Mouse (Mus musculus): ENCODE measurements around the gene Gm42906.

The Gm42906 gene

DNA sequence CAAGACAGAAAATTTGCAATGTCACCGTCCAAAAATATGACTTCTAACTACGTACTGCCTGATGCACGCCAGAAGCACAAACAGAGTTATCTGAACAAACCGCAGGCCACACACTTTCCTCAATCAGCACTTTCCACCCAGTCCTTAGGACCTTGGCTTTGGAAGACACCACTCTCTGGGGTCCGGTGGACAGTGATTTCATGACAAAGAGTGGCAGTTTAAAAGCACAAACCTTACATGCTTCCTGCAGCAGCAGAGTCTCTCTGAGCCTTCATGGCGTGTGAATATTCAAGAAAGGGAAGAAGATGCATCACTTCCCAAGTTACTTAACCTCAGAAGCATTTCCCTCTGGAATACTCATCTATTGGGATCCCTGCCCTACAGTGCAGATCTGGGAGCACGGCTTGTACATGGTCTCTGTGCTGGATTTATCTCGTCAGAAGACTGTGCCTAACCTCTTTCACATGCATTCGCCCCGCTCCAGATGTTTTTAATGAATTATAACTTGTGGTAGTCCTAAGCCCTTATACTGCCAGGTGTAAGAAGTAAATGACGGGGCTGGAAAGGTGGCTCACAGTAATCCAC lies 244.2 kb downstream of the Gm42906 start:
- no peak for DNase-seq

DNA sequence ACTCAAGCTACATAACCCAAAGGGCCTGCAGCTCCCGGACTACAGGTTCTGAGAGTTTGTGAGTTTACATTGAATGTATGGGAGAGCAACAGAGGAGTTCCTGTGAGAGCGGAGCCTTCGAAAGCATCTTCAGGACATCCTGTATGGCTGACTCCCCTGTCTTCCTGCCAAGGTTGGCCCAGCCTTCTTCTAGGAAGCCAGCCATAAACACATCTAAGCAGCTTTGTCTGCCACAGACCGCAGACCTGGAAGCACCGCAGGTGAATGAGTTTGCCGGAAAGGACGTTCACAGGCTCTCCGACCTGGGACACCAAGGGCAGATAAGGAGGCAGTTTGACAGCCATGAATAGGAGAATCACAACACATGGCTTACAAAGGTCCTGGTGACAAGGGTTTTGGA lies 246.7 kb downstream of the Gm42906 start:
- no peak for DNase-seq

DNA sequence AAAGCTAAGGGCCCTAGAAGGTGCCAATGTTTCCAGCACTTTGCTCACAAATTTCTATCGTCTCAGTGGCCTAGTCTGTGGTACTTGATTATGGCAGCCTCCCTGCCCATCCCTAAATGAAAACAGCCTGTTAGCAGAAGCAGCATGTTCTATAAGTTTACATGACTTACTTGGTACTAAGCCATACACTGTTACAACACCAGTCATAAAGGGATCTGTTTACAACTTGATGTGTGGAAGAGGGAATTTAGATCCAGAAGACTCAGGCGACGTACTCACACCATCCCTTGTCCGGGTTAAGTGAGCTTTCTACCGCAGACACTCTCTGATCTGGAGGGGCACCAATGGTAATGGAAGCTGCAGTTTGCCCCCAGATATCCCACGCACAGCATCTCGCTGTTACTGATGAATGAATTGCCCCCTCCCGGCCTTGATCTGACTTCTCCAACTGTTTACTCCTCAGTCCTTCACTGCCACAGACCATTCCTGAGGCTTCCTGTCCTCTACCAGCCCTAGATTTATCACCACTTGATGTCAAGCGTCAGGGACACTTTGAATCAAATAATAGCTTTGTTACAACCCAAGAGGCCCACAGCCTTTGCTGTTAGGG lies 247.7 kb downstream of the Gm42906 start:
- DNase-seq, result no peak

DNA sequence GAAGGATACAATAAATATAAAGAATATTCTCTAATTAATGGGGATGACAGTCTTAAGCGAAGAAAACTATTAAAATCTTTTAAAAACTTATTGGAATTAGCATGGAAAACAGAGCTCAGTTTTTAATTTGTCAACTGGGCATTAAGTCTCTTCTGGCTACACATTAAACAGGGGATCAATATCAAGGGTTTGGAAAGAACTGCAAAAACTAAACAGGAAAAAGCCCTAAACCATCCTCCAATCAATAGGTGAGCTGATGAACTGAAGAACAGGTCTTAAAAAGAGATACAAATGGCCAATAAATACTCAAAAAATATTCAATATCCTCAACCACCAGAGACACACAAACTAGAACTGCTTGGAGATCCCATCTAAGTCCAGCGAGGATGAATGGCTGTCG lies 250.8 kb downstream of the Gm42906 start:
- DNase-seq, result no peak

DNA sequence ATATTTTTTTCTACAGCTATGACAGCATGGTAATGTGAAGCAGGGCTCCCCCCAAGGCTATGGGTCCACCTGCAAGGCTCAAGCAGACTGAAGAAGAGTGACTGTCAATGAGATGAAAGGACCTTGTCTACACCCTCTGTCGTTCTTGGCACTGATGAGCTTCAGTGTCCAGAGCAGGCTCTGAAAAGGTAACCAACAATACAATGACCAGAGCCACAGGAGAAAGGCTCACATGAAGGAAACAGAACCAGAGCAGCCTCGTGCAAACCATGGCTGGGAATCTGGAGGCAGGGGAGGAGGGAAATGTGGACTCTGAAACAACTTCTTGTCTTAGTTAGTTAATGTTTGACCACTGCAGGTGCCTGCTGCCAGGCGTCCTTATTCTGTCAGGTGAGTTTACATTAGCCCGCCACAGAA lies 252.1 kb downstream of the Gm42906 start:
- DNase-seq, result no peak

DNA sequence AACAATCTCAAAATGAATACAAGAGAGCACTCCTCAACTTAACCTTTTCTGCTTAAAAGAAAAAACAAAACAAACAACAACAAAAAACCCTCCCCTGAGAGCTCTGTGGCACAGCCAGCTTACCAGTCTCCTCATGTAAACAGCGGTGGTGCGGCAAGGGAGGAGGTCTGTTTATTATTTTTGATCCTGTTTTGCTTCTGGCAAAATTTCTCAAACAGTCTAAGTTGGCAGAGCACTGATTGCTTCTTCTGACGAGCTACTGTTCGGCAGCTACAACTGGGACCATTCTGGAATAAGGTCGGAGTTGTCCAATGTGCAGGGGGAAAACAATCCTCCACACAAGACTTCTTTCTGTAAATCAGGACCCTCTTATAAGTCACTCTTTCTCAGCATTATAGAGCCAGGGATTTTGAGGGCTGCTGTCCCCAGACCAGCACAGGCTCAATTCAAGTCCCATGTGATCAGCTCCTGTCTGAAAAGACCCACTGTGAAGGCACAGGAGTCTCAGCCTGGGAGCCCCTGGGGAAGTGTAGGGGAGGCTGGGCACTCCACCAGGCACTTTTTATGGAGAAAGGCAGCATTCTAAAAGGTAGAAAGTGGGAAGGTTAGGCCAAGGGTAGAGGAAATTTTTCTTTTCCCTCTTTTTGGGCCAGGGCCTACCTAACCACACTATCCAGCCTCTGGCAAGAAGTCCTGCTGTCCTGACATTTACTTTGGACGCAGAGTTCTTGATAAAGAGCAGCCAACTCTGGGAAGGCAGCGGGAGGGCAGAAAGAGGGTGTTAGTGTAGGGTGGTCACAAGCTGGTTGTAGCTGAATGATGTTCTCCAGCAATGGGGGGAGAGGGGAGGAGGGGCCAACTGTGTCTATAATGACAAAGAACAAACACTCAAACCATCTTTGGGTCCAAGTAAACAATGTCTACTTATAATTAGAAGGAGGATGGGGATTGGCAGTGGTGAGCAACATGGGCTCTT lies 253.2 kb downstream of the Gm42906 start:
- DNase-seq, result no peak

DNA sequence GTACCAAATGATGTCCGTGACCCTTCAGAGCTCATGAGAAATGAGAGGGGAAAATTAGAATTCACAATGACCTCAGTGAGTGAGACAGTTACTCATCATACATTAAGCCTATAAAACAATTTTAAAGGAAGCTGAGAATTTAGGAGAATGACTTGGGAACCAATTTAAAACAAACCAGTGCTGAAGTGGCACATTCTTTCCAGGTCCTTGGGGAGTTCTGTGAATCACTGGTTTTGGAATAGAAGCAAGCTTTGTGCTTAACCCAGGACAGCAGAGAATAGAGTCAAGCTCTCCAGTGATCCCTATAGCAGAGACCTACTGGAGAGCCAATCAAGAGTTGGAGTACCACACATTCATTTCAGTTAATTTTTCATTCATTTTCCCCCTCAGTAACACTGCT lies 254.2 kb downstream of the Gm42906 start:
- no peak for DNase-seq

DNA sequence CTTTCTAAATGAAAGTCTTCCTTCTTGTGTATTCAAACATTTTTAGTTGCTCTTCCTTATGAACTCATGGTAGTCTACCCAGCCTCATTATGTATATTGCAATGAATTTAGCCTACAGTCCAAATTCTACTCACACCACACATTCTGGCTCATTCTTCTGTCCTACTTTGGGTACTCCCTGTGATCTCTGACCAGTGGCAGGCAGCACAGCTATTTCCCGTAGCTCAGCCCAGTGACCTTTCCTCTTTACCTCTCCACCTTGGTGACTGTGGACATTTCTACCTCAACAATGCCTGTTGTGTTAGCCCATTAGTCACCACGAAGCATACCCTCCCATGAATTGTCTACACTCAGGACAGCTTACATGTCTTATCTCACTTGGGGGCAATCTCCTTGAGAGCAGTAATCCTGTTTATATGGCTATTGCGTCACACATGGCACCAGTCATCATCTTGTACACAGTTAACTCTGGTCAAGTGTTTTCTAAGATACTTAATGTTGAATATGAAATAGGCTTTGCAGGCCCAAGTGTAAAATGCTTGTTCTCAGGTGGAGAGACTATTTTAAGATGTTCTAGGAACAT lies 257.7 kb downstream of the Gm42906 start:
- no peak for DNase-seq

DNA sequence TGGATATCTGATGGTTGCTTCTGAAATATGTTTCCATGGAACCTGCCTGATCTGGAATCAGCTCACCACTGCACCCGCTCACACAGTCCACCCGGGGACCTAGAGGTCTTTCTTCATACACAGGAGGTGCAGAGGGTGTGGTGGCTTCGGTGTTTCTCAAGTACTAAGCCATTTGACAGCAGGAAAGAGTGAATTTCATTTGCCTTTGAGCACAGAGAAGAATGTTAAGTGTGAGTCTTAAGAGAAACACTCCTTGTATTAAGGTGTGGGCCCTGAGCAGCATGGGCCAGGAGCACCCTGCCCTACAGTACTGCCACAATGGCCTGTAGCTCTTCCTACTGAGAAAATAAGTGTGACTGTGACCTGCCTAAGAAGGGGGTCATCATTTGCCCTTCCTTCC lies 259.8 kb downstream of the Gm42906 start:
- DNase-seq, result no peak

DNA sequence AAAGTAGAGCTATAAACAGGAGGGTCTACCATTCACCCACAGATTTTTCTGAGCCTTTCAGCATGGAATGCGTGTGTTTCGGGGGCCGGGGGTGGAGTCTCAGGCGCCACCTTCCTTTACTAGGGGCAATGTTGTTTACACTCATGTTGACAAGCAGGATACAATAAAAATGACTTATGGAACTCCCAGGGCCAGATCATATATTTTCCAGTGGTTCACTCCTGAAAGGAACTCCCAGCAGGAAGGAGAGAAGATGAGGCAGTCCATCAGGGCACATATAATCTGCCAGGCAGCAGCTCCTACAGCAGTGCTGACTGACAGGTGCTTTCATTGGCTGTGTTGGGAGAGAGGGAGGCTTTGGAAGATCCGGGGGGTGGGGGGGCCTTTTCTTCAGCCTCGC lies 260.3 kb downstream of the Gm42906 start:
- DNase-seq, result no peak

DNA sequence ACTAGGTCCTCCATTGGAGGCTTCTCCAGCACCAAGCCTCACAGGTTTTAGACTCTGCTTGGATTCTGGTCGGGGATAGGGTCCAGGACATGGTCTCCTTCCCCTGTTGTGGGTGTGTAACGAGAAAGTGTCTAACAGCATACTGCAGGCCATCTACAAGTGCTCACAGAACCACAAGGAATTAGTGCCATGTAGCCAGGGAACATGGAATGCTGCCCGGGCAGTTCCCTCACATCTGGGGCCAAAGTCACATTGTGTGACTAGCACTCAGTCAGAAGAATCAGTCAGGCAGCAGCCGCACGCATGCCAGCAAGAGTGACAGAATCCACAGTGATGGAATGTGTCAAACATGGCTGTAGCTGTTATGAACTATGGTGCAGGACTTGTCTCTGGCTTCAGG lies 261.7 kb downstream of the Gm42906 start:
- peak in 1 of 2 experiments; percentile 13 for DNase-seq

DNA sequence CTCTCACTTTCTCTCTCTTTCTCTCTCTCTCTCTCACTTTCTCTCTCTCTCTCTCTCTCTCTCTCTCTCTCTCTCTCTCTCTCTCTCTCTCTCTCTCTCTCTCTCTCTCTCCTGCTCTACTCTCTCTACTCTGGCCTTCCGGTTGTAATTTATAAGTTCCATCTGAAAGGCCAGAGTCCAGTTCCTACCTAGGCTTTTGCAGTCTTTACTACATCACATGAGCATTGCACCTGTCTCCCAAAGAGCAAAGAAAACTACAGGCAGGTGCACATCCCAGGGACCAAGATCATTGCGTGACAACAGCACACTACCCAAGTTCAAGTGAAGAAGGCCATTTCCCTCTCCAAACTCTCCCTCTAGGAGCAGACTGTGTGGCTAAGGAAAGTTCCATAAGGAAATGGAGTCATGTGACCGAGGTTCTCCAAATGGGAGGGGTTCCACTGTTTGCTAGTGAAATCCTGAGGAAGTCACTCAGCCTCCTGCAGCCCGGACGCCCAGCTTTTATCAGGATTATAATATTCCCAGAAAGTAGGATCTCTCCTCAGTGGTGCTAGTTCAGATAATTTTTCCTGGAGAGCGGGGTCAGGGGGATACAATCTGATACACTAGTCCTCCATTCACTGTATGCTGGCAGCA lies 262.5 kb downstream of the Gm42906 start:
- no peak for DNase-seq

DNA sequence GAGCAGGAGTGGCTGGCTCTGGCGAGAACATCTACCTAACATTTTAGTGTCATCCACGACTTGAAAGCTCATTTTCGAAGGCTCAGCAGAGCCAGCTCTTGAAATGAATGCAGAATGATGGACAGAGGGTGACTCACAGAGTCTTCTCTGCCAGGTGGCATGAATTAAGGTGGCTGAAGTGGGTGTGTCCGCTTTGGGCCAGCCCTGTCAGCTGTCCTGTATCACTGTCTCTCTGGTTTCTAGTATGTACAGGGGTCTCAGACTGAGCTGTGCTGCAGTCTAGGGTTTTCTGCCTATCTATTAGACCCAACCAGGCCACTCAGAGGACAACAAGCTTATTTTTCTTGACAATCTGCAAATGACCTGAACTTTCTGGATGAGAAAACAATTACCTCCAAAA lies 263.1 kb downstream of the Gm42906 start:
- no peak for DNase-seq

DNA sequence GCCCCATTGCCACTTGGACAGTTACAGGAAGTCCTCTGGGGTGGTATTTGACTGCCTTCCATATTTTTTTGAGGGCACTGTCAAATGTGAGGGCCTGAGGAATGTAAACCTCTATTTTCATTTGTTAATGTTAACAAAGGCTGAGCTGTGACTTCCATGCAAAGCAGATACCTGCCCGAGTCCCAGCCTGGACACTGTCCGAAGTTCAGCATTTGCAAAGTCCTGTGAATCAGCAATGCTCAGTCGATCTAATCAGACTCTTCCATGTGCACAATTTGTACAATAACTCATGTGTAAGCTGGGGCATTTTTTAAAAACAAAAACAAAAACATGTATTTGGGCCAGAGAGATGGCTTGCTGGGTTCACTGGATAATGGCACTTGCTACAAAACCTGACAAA lies 265.3 kb downstream of the Gm42906 start:
- no peak for DNase-seq

DNA sequence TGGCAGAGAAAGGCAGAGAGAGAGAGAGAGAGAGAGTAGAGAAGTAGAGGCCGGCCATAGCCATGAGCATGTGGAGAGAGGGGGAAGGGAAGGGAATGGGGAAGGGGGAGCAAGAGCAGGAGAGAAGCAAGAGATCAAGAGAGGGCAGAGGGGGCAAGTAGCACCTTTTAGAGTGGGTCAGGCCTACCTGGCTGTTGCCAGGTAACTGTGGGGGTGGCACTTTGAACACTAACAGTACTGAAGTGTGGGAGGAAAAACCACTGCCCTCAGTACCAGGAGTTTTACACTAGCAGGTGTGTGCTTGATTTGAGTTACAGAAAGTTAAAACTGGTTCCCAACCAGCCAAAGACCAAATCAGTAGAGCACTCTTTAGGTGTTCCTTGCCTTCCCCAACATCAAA lies 272.7 kb downstream of the Gm42906 start:
- DNase-seq, result no peak

DNA sequence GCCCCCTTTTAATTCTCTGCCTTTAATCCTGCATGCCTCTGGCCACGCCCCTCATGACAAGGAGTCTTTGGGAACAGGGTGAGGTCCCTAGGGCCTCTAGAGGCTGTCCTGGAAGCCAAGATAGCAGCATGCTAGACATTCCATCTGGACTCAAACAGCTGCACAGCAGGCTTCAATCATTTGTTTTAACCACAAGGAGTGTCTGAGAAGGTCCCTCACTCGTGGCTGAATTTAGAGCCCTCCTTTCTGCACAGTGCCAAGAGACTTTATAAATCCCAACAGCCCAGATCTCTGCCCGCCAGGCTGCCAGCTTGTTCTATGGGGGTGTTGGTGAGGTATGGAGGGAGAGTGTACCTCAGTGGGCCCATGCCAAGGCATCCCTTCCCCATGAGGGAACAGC lies 273.2 kb downstream of the Gm42906 start:
- DNase-seq, result no peak

DNA sequence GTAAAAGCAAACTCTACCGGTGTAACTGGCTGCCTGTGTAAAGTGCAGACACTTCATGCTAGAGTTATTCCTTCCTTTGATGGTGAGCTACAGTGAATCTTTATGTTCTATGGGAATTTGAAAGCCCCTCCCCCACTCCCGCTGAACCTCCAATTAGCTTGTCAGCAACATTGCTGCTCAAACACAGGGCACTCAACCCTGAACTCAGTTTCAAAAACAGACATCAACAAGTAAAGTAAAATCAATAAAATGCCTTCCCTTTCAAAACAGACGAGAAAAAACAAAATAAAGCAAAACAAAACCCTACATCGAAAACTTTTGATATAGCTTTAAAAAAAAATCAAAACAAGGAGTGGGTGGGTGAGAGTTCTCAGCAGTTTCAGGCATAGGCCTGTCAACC lies 273.9 kb downstream of the Gm42906 start:
- DNase-seq, result no peak

DNA sequence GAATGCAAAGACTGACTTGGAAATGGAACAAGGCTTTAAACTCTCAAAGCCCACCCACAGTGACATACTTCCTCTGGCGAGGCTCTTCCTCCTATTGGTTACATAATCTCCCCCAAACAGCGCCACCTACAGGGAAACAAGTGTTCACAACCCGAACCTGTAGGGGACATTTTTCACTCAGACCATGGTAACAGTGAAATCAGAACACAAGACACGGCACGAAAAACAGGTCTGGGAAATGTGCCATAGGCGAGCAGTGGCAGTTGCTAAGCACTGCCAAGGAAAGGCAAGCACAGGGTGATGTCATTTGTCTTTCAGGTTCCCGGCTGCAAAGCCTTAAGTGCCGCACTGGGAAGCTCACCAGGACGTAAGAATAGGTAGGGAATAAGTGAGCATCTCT lies 276.4 kb downstream of the Gm42906 start:
- peak; percentile 9 to 16 for DNase-seq

DNA sequence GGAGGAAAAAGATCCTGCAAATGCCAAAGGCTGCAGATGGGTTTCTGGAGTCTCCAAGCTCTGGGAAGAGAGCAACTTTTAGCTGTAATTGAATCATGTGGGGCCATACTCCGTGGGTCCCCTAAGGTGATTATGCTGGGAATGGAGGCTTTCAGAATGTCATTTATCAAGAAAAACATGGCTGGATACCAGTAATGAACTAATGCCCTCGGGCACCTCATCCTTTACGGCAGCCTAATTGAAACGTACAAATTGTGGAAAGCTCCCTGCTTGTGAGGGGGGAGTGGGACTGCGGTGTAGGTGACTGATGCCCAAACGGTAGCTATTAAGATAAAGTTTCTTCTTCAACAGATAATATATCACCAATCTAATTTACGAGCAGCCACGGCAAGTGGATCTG lies 278.5 kb downstream of the Gm42906 start:
- no peak for DNase-seq

DNA sequence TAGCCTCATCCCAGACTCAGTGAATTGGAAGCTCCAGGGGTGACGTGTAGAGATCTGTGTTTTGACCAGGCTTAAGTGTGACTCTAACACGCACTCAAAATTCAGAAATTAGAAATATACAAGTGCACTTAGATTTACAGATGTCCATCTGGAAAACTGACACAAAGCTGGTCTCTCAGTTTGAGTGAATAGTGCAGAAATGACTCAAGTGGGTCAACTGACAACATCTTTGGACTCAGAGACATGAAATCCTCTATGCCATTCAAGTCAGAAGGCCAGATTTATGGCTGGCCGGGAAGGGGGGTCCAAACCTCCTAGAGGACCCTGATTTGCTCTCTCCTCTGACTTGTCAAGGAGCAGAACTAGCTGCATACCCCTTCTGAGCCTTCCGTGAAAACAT lies 279.9 kb downstream of the Gm42906 start:
- no peak for DNase-seq

DNA sequence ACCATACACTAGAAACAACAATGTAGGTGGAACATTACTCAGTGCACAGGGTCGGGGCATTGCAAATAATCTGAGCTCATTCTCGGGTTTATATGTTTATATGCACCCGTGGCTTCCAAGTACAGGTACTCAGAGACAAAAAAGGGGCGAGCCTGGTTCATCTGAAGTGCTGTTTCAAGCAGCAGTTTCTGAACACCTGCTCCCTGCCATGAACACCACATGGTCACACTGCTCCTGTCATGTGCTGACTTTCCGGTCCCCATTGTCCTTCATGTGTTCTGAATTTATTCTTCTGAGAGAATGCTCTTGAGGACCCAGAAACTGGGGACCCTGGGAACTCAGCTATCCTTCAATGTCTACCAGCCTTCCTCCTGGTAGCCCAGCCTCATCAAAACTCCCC lies 282.2 kb downstream of the Gm42906 start:
- no peak for DNase-seq

DNA sequence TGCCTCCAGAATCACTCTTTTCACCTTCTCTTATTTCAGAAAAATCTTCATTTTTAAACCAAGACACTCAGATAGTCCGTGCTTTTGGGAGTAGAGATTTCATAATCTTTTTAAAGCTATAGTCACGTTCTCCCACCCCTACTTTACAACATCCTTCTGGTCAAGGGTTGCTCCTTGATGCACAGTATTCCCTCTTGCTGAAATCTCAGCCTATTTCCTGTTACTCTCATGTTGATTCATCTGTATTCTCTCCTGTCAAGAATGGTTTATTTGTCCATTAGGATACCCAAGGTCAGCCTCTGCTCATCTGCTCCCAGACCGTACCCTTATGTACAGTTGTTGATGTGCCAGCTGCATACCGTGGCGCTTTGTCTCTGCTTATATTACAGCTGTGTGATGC lies 284.0 kb downstream of the Gm42906 start:
- no peak for DNase-seq

All from cerebellum, postnatal 14 days (tissue).